Mouse (Mus musculus): ENCODE data around the gene Wdfy1.

- TF ChIP-seq CTCF (IDR thresholded peaks at IDR 0.05; ENCODE audit: borderline replicate concordance, extremely low read depth, insufficient read depth, insufficient read length): no peak
- TF ChIP-seq POLR2A (IDR thresholded peaks at IDR 0.05; ENCODE audit: borderline replicate concordance, extremely low read depth, insufficient read depth, insufficient read length, poor library complexity, severe bottlenecking): no peak
Measured at GRCm38 (mm10) chr1:79756417-79756816, 19.5 kb downstream of the Wdfy1 start.

Data from brain, embryonic 14.5 days (tissue).